Mouse (Mus musculus) fibroblast of lung, adult 2 months (primary cell): ENCODE results near the gene Nkx2-4.

Experiments used
- DNase-seq: peaks from one replicate; pipeline ENCODE4 v3.0.0-alpha.2; 2011; ENCODE audit warnings: low read depth

Gene Nkx2-4

DNA sequence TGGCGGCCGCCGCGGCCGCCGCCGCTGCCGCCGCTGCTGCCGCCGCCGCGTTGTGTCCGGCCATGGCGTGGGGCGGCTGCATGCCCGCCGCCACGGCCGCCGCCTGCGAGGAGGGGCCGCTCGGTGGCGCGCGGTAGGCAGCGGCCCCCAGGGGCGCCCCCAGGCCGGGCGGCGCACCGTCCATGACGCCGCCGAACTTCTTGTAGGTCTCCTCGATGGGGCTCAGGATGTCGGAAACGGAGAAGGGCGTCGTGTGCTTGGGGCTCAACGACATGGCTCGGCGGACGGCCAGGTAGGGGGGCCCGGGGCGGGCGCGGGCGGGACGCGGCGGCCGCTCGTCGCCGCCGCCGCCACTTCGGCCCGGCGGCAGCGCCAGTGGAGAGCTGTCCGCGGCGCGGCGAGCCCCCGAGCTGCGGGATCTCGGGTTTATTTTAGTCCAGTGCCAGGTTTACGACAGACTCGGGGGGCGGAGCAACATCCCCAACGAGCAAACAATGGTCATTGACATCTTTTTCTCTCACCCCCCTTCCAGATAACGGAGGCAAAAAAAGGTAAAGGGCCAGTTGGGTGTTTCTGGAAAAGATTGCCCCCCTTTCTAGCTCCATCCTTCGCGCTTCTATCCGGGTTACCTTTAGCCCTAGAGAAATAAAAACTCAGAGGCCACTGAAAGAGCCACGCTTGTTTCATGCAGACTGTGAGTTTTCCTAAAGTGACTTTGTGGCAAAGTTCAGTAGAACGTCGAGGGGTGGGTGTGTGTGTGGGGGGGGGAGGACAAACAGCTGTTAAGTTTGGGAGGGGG, at the start of gene Nkx2-4:
Gene Nkx2-4 (minus strand): TSS at position 374 of the 799 bp plus-strand sequence.
- DNase-seq: no peak

DNA sequence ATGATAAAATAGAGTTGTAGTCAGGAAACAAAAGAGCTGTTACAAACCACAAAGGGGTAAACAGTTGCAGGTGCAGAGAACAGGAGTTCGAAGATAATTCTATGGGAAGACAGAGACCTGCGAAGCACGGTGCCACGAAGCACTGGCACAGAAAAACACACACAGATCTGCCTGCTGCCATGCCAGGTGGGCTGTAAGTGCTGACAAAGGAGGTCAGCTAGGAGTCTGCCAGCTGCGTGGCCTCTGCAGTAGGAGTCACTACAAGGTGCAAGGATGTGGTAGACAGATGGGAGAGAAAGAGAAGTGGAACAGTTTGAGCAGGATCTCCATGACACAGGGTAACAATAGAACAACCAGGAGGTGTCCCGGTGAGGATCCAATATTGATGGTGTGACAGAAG, 42.1 kb upstream of the Nkx2-4 start:
- DNase-seq: no peak

DNA sequence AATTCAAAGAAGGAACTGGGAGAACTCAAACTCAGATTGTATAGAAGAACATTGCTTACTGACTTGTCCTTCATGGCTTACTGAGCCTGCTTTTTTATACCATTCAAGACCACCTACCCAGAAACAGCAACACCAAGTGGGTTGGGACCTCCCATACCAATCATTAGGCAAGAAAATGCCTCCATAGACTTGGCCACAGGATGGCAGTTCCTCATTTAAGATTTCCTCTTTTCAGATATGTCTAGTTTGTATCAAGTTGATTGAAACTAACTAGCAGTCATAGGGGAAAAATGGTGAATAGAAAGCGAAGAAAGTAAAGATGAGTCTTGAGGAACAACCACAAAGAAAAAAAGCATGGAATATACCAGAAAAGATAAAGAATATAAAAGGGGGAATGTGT, 34.5 kb upstream of the Nkx2-4 start:
- DNase-seq: no peak

DNA sequence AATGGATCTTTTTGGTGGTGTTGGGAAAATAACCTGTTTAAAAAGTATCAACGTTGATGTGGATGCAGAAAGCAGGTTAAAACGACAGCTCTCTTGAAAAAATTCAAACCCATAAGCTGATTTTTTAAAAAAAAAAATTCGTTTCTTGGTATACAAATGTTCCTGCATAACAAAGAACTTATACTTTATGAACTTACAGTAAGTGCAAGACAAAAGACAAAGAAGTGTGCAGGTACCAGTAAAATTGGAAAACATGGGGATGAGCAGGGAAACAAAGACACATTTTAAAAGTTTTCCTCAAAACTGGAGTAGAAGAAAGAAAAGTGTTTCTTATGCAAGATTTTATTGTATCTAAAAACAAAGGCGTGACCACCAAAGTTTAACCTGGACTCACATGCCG, 1.2 kb upstream of the Nkx2-4 start:
- DNase-seq: no peak

DNA sequence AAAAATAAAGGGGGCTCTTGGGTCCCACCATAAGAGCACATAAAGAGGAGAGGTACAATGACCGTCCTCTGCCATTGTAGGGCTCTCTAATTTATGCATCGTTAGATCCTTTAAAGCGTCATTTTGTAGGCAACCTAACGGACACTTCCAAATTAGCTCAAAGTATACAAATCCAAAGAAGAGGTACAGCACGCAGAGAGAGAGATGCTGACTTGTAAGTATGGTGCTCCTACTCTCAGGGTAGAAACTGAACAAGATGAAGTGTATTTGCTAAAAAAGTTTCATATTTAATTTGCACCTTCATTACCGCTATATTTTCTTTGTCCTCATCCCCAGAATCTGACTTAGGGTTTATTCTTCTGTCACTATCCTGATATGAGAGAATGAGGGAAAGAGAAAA, 692 bp upstream of the Nkx2-4 start:
- no peak for DNase-seq

DNA sequence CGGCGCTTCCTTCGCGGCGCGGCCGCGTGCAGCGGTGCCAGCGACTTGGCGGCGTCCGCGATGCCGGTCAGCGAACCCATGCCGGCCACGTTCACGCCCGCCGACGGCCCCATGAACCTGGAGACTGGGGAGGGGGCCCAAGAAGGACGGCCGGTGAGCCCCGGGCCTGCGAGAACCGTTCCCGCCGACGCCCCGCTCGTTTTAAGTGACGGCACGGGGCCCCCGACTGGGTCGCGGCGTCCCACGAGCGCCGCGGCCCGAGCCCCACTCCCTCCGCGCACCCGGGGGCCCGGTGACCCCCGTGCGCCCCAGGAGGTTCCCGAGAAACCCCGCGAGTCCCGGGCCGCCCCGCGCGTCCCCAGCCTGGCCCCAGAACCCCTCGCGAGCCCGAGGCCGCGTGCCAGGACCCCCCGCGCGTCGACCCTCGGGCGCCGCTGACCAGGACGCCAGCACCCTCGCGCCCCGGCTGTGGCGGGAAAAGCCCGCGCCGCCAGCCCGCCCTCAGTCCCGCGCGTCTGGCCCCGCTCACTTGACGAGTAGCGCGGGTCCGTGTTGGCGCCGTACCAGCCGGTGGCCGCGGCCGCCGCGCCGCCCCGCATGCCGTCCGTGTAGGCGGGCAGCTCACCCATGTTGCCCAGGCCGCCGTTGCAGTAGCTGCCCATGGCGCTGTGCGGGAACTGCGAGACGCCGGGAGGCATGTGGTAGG, 726 bp downstream of the Nkx2-4 start:
- no peak for DNase-seq

DNA sequence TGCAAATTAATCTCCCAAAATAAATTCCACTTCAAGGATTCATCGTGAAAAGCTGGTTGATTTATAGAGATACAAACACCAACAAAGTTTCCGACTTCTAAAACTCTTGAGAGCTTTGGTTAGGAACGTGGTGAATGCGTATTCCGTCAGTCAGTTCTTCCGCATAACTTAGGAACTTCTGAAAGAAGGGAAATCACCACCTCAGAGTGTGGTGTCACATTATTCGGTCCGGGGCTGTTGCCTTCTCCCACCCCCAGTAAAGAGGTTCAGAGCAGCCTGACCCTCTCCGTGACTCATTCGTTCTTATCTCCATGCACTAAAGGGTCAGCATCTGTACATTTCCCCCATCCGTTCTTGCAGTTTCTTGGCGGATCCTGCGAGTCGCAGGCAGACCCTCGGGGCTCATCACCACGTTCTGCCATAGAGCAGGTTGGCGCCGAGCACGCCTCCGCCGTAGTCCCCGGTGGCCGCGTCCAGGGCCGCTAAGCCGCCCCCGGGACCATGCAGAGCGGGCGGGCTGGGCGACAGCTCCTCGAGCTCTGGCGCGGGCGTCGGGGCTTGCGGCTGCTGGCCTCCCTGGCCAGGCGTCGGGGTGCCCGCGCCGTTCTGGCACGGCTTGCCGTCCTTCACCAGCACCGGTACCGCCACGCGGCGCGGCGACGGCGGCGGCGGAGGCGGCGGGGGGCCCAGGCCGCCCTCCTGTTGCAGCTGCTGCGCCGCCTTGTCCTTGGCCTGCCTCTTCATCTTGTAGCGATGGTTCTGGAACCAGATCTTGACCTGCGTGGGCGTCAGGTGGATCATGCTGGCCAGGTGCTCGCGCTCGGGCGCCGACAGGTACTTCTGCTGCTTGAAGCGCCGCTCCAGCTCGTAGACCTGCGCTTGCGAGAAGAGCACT, 1.5 kb downstream of the Nkx2-4 start:
- DNase-seq: no peak

DNA sequence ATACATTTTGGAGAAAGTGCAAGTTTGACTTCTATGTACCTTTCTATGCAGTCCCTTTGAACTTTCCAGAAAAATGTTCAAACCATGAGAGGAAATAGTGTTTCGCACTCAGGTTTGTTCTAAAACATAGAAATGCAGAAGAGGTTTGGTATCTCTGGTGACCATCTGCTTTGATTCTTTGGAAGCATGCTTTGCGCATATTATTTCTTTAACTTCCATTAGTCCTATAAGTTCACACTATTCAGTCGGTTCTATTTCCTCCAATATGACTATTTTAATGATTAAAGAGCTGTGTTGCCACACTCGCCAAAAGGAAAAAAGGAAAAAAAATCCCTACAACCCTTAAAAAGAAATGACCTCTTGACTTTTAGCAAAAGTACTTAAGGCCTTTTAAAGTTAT, 2.9 kb downstream of the Nkx2-4 start:
- no peak for DNase-seq

DNA sequence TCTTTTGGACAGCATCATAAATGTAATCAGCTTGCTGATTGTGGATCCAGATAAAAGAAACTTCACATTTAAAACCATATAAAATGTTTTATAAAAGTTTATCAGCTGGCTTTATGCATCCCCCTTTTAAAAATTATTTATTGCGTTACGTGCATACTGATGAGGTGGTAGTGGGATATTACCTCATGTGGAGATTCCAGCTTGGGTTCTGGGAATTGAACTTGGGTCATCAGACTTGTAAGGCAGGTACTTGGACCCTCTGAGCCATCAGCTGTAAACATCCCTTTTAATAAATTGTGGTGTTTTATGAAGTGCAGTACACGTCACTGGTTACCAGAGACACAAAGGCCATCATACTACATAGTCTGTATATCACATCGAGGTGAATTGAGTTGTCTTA, 10.8 kb downstream of the Nkx2-4 start:
- DNase-seq: no peak

DNA sequence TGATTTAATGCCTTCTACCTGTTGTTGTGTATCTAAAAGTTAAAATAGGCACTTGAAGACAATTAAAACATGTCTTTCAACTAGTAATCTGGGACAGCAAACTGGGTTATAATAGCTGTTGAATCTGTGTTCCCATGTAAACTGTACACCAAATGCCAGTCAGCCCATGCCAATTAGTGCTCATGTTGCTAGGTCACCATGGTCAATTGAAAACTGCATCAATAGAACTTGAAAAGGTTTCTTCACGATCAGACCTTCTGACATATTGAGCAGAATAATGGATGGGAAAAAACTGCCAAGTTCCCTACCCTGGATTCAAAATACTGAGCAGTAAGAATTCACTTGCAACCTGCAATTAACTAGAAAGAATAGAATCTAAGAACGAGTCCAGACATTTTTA, 11.3 kb downstream of the Nkx2-4 start:
- no peak for DNase-seq

DNA sequence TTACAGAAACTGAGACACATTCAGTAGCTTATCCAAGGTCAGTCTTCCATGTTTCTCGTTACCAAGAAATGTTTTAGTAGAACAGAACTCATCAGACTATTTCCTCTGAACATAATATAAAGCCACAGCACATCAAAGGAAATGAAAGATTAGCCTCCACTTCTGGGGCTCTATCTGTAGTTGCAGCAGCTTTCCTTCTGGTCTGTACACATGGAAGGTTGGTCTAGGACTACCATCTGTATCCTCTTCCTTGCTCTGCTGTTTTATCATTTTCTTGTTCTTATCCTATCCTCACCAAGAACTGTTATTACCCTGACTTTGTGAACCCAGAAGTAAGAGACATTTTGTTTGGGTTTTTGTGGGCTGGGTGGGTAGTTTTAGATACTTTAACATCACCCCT, 14.9 kb downstream of the Nkx2-4 start:
- DNase-seq: no peak

DNA sequence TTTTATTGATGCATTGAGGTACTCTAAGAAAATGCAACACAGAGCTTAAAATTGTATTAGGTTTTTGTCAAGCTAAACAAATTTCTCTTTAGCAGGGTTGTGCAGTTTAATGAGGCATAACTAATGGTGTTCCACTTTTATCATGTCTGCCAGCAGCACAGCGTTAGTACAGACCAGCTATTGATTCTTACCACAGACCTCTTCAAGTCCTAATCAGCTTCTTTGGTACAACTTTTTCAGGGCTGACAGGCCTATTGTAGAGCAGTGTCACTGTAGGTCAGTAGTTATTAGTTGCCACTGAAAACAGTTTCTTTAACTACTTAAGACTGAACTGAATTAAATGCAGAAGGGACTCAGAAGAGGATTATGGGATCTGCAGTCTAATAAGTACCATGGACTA, 16.2 kb downstream of the Nkx2-4 start:
- DNase-seq: no peak

DNA sequence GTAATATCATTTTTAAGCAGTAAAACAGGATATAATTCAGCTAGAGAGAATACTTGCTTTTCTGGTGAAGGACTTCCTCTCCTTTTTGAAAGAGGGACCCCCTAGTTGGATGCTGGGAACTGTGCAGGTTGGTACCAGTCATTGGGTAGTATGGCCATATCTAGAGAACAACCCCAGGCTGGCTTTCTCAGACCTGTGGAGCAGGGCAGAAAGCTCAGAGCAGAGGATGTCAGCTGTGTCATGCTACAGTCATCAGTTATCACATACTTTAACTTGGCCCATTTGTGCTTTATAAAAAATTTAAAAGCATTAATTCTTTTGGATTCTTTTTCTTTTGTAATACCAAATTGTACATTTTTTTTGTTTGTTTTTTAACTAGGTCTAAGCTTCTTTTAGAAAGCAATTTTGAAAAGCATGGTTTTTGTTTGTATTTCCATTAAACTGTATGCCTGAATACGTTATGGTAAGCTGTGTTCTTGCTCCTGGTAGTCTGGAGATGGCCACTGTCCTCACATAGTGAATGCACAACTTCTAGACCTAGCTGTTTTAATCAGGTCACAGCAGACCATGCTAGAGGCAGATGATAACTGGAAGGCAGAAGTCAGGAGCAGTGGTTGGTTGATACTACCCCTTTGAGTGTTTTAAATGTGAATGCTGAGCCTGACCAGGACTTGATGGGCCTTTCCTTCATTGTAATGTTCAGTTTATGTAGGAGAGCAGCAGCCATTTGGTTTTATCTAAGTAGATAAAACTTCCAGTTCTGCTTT, 17.6 kb downstream of the Nkx2-4 start:
- DNase-seq: no peak

DNA sequence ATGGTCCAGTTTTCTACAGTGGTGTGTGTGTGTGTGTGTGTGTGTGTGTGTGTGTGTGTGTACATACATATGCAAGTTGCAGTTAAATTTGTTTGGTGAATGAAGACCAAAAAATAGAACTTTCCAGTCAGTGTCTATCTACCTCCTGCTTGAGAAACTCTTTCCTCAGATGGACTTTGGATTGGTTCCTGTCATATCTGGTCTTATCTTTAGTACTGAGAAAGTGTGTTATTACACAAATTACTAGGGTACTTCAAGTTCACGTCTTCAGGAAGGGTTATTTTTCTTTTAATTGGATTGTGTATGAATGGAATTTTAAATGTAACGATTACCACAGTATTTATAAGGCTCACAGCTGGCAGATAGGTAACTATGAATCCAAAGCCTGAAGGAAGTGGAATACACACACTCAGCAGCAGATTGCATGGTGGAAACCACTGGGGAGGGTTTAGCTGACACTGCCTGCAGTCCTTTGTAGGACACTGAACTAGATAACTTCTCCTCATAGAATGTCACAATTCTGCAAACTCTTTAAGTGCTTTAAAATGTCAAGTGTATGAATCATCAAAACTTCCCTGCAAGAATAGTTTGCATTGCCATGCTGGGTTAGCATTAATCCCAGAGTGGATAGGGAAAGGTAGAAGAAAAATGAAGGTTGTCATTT, 31.9 kb downstream of the Nkx2-4 start:
- no peak for DNase-seq

DNA sequence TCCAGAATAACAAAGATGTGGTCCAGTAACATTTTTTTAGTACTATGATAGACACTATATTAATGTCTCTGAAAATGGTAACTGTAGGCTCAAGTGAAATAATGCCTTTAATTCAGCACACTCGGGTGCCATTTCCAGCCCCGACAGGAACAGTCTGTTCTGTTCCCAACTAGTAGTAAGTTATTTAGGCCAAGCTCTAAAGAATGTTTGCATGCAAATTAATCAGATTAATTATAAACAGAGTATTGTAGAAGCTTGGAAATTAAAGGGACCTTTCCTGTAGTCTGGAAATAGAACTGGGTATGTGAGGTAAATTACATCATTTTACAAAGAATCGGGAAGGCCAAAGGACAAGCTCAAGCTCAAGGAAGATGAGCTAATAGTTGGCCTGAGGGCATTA, 38.2 kb downstream of the Nkx2-4 start:
- DNase-seq: no peak

DNA sequence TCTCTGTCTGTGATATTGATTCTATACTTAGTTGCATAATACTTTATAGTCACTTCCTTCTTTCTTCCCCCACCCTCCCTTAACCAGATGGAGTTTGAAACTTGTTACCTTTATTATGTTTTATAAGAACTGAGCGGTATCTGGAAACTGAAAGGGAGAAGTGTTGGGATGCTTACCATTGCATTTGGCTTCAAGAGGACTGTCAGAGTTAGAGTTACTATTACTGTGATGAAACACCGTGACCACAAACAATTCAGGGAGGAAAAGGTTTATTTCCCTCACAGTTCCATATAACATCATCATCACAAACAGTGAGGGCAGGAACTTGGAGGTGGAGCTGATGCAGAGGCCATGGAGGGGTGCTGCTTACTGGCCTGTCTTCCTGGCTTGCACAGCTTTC, 49.4 kb downstream of the Nkx2-4 start:
- no peak for DNase-seq
